15 mouse cellular contexts compared by ENCODE assay signal in genomic region chr9:22385890-22386289, GRCm38 (mm10). TPM values are rescaled to one million over a fixed set of nuclear protein-coding genes. Genes with fewer than 3 reads are reported as not detected.
A peak's percentile ranks its signal among the peaks of the same experiment; 100 is the strongest.
DNase-seq lines count a peak whose midpoint lies in the region; ATAC-seq and TF ChIP-seq lines count a peak whose summit lies in the region.
"Had no signal": no experiment of that assay in that cellular context is flagged by ENCODE, and none has a peak within 500 bp of the region (broad histone marks: within the 10 kb centered on the region; RNA-seq: fewer than 3 reads in every experiment).

No protein-coding gene starts in this region.

- peaks cover 67% of the 10 kb centered on the region for H3K36me3 ChIP-seq in erythroblast, embryonic 14.5 days (ENCODE audit: control insufficient read depth)
- H3K36me3 ChIP-seq in lung, embryonic 14.5 days (ENCODE audit: insufficient read depth) = peaks cover 30% of the 10 kb centered on the region
- H3K36me3 ChIP-seq in liver, postnatal 0 days (replicated peaks; ENCODE audit: insufficient read depth, low read length) = peaks cover 21% of the 10 kb centered on the region
- H3K36me3 ChIP-seq: hindbrain, embryonic 13.5 days had no signal

- no peak for TF ChIP-seq EP300 in liver, postnatal 0 days (IDR thresholded peaks at IDR 0.05; ENCODE audit: low read depth)

- no peaks in the 10 kb centered on the region for H3K9me3 ChIP-seq in erythroblast, embryonic 14.5 days (ENCODE audit: control insufficient read depth, low read length)
- H3K9me3 ChIP-seq in lung, embryonic 14.5 days (ENCODE audit: low read depth, low read length) = no peaks in the 10 kb centered on the region
- no peaks in the 10 kb centered on the region for H3K9me3 ChIP-seq in liver, postnatal 0 days (ENCODE audit: low read length)
- H3K9me3 ChIP-seq: heart, embryonic 10.5 days; hindbrain, embryonic 13.5 days; midbrain, embryonic 12.5 days had no signal

- intact Hi-C loops in left cerebral cortex, postnatal 10 days (cut with DNase I) = no loop called here
- intact Hi-C loops in left cerebral cortex, postnatal 25 days (cut with DNase I) = loop anchor here (5.0 kb wide), 1 partner anchor 159 kb away; the partner anchor contains the start of gene Zfp809

- H3K27ac ChIP-seq in lung, embryonic 14.5 days (ENCODE audit: low read depth) = no peak overlapping the region
- no peak overlapping the region for H3K27ac ChIP-seq in liver, postnatal 0 days (ENCODE audit: low read depth)
- H3K27ac ChIP-seq: hindbrain, embryonic 13.5 days; midbrain, embryonic 12.5 days had no signal

- WGBS in lung, embryonic 14.5 days = 58% methylated on average over 2 of the region's 2 CpGs
- 77% methylated on average over 2 of the region's 2 CpGs for WGBS in liver, postnatal 0 days (ENCODE audit: insufficient replicate concordance)

- ATAC-seq in erythroblast, adult 5-6 weeks (replicated peaks; ENCODE audit: low FRiP score, poor library complexity, severe bottlenecking) = no peak
- ATAC-seq in lung, embryonic 14.5 days (ENCODE audit: insufficient read depth) = no peak
- ATAC-seq in liver, postnatal 0 days = no peak

- DNase-seq in lung, embryonic 14.5 days = no peak
- no peak for DNase-seq in lung, postnatal 14 days
- DNase-seq in adipocyte (ENCODE audit: low spot score) = peak; percentile 11
- no peak for DNase-seq in liver, postnatal 0 days
- no peak for DNase-seq in left cerebral cortex, postnatal 10 days (ENCODE audit: extremely low spot score in 1 of 2, low spot score in 2 of 2)
- no peak for DNase-seq in left cerebral cortex, postnatal 25 days (ENCODE audit: low spot score in 2 of 2)
- DNase-seq: cerebellum, adult 9-11 months; kidney, adult 11 months; kidney, postnatal 25 days; lung, postnatal 10 days had no signal

- peak overlapping the region; percentile 46; the same call in 1 of the 2 replicates for H3K4me2 ChIP-seq in lung, embryonic 14.5 days
- peak overlapping the region; percentile 54 for H3K4me2 ChIP-seq in liver, postnatal 0 days (ENCODE audit: low read depth, low read length)
- H3K4me2 ChIP-seq: hindbrain, embryonic 13.5 days; midbrain, embryonic 12.5 days had no signal

- TF ChIP-seq CTCF in lung, embryonic 14.5 days (IDR thresholded peaks at IDR 0.05; ENCODE audit: low read depth) = no peak
- TF ChIP-seq CTCF in liver, postnatal 0 days (IDR thresholded peaks at IDR 0.05; ENCODE audit: low read depth) = no peak

- peak overlapping the region; percentile 99 for H3K4me3 ChIP-seq in erythroblast, embryonic 14.5 days (replicated peaks)
- peak overlapping the region; percentile 18 for H3K4me3 ChIP-seq in lung, embryonic 14.5 days (ENCODE audit: low read depth, low read length)
- H3K4me3 ChIP-seq in liver, postnatal 0 days (ENCODE audit: low read depth, low read length) = no peak overlapping the region
- H3K4me3 ChIP-seq: hindbrain, embryonic 13.5 days; midbrain, embryonic 12.5 days had no signal

- H3K4me1 ChIP-seq in erythroblast, embryonic 14.5 days (ENCODE audit: control insufficient read depth) = peaks cover 52% of the 10 kb centered on the region
- H3K4me1 ChIP-seq in lung, embryonic 14.5 days (ENCODE audit: insufficient read depth) = peaks cover 13% of the 10 kb centered on the region
- H3K4me1 ChIP-seq in liver, postnatal 0 days (ENCODE audit: insufficient read depth) = peaks cover 15% of the 10 kb centered on the region

- H3K27me3 ChIP-seq in erythroblast, embryonic 14.5 days (ENCODE audit: control insufficient read depth) = no peaks in the 10 kb centered on the region
- H3K27me3 ChIP-seq in lung, embryonic 14.5 days (ENCODE audit: insufficient read depth, low read length) = no peaks in the 10 kb centered on the region
- H3K27me3 ChIP-seq in liver, postnatal 0 days (ENCODE audit: insufficient read depth, low read length) = no peaks in the 10 kb centered on the region
- H3K27me3 ChIP-seq: hindbrain, embryonic 13.5 days; midbrain, embryonic 12.5 days had no signal

- no peak overlapping the region for H3K9ac ChIP-seq in lung, embryonic 14.5 days
- H3K9ac ChIP-seq in liver, postnatal 0 days (replicated peaks) = 0 out of 2 replicates have a peak overlapping the region, but pooled peaks have one; percentile 8
- H3K9ac ChIP-seq: hindbrain, embryonic 13.5 days; midbrain, embryonic 12.5 days had no signal

RNA-seq across cellular contexts. Expression of gene Anln, which starts 3.1 kb away (rescaled TPM):
- 0.48 and 0.87 TPM in 2 replicates for polyA plus RNA-seq in erythroblast, embryonic 14.5 days (2012)
- total RNA-seq in erythroblast, adult 5-6 weeks (2015; ENCODE audit: low replicate concordance) = 43.7 and 47.1 TPM in 2 replicates
- total RNA-seq in erythroblast, adult 5-6 weeks (2017; ENCODE audit: low replicate concordance) = 35.8 and 68.9 TPM in 2 replicates
- 68.6 and 74.1 TPM in 2 replicates for polyA plus RNA-seq in lung, embryonic 14.5 days (2014; fragmentation: Nextera tagmentation; extraction: Ambion mirVana)
- polyA plus RNA-seq in liver, postnatal 0 days (2015; fragmentation: Nextera tagmentation; extraction: Ambion mirVana) = 6.9 and 7.2 TPM in 2 replicates
- total RNA-seq in left cerebral cortex, postnatal 10 days (2021) = 1 to 10 TPM; 4.0 to 5.9 TPM
- 1 to 10 TPM; 6.4 to 7.3 TPM for total RNA-seq in left cerebral cortex, postnatal 25 days (2021)

RNA-seq across cellular contexts. Expression of gene 9530077C05Rik, which starts 25.4 kb away (rescaled TPM):
- polyA plus RNA-seq in erythroblast, embryonic 14.5 days (2012) = 0.07 and 0.16 TPM in 2 replicates
- 1.5 and 2.3 TPM in 2 replicates for total RNA-seq in erythroblast, adult 5-6 weeks (2015; ENCODE audit: low replicate concordance)
- 1.1 and 2.0 TPM in 2 replicates for total RNA-seq in erythroblast, adult 5-6 weeks (2017; ENCODE audit: low replicate concordance)
- polyA plus RNA-seq in lung, embryonic 14.5 days (2014; fragmentation: Nextera tagmentation; extraction: Ambion mirVana) = 4.9 and 5.6 TPM in 2 replicates
- 1.2 and 1.6 TPM in 2 replicates for polyA plus RNA-seq in liver, postnatal 0 days (2015; fragmentation: Nextera tagmentation; extraction: Ambion mirVana)
- total RNA-seq in left cerebral cortex, postnatal 10 days (2021) = 1 to 10 TPM; 7.8 to 8.9 TPM
- 1 to 10 TPM; 7.4 to 8.4 TPM for total RNA-seq in left cerebral cortex, postnatal 25 days (2021)

Comparison
In these comparisons a context has a peak if more than half of its experiments do, and no peak if none do; other contexts are left out.
1. RNA of gene Anln, which starts 3.1 kb away (total RNA-seq): 35.8 to 68.9 TPM in erythroblast, adult 5-6 weeks; 6.4 to 7.3 TPM in left cerebral cortex, postnatal 25 days and 4.0 to 5.9 TPM in left cerebral cortex, postnatal 10 days; every median in the first group is over 4 times any median in the second.